Mouse (Mus musculus) left cerebral cortex, postnatal 14 days (tissue): ENCODE data around the gene a. TPM values are rescaled to one million over a fixed set of nuclear protein-coding genes. Genes with fewer than 3 reads are reported as not detected.

Experiments used
- DNase-seq, 2 experiments: peaks; one replicate each; pipeline ENCODE4 v3.0.0; 2021 to 2022; ENCODE audit warnings: low spot score in 2 of 2, mixed read lengths in 1 of 2
- intact Hi-C: fragments of 180-260 bp; cut with DNase I; formaldehyde crosslinking; loops from one replicate; pipeline ENCODE4 v1.15.1; 2025
- total RNA-seq, 2 experiments: library from RNA; stranded (reverse); gene quantifications; 2 replicates each; pipeline ENCODE4 v1.2.3; 2021

The a gene
- total RNA-seq, 2 experiments from 2014 or later, result not detected

- intact Hi-C loops, result no loop called here
- peak; percentile 6 to 14 for DNase-seq
Observed at GRCm38 (mm10) chr2:155074766-155075330, 283.6 kb downstream of the a start.

GRCm38 (mm10) chr2:155075649-155076048 is 284.4 kb downstream of the a start:
- DNase-seq, result no peak
- intact Hi-C loops, result no loop called here

- no peak for DNase-seq
- intact Hi-C loops, result no loop called here
Observed at GRCm38 (mm10) chr2:155079500-155080178, 288.4 kb downstream of the a start.

GRCm38 (mm10) chr2:155080179-155080530 is 289.0 kb downstream of the a start:
- no peak for DNase-seq
- intact Hi-C loops, result no loop called here

- intact Hi-C loops, result no loop called here
- no peak for DNase-seq
Observed at GRCm38 (mm10) chr2:155081056-155081455, 289.9 kb downstream of the a start.

GRCm38 (mm10) chr2:155082121-155082803 is 291.1 kb downstream of the a start:
- intact Hi-C loops, result no loop called here
- DNase-seq, result peak; percentile 41 to 68

- intact Hi-C loops, result no loop called here
- DNase-seq, result no peak
Observed at GRCm38 (mm10) chr2:155084546-155084945, 293.3 kb downstream of the a start.

- intact Hi-C loops, result no loop called here
- DNase-seq, result no peak
Observed at GRCm38 (mm10) chr2:155086328-155086727, 295.1 kb downstream of the a start.

GRCm38 (mm10) chr2:155088264-155088663 is 297.1 kb downstream of the a start:
- DNase-seq, result no peak
- intact Hi-C loops, result no loop called here

- intact Hi-C loops, result no loop called here
- DNase-seq, result no peak
Observed at GRCm38 (mm10) chr2:155090909-155091742, 299.9 kb downstream of the a start.

- intact Hi-C loops, result no loop called here
- no peak for DNase-seq
Observed at GRCm38 (mm10) chr2:155091743-155092075, 300.5 kb downstream of the a start.

DNA sequence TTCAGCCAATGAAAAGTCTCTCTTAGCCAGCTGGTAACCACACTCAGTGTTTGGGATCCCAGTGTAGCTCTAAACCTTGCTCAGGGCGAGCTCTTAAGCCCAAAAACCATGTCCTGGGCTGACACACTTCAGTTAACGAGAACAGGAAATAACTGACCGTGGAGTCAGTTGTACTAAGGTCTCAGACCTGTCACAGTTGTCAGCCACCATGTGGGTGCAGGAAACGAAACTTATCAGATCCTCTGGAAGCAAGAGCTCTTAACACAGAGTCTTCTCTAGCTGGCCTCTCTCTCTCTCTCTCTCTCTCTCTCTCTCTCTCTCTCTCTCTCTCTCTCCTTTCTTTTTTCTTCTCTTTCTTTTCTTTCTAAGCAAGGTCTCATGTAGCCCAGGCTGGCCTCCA is 302.2 kb downstream of the a start:
- DNase-seq, result no peak
- intact Hi-C loops, result no loop called here

GRCm38 (mm10) chr2:155098720-155099380 is 307.6 kb downstream of the a start:
- intact Hi-C loops, result no loop called here

DNA sequence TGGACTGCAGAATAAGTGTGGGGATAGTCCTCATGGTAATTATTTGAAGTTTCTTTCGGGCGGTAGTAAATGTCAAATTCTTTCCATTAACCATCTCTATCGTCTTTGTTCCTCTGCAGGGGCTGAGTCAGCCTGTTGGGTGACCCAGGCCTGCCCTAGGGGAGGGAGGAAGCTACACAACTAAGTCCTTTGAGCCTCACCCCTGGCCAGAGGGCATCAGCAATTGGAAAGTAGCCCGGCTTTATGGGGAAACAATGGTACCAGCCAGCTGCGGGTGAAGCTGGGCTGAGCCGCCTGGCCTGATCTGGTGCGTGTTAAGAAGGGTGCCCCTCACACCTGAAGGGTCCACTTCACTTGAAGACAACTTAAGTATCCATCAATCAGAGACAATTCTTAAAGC is 308.2 kb downstream of the a start:
- DNase-seq, result no peak
- intact Hi-C loops, result no loop called here

More at GRCm38 (mm10) chr2:155098720-155099380, 307.6 kb downstream of the a start:
- peak in 1 of 2 experiments; percentile 37 for DNase-seq

GRCm38 (mm10) chr2:155099994-155100795 is 309.0 kb downstream of the a start:
- no peak for DNase-seq
- intact Hi-C loops, result no loop called here
